Mouse (Mus musculus): ENCODE results near the gene Xrcc5. TPM values are rescaled to one million over a fixed set of nuclear protein-coding genes. Genes with fewer than 3 reads are reported as not detected.

Xrcc5 gene
- polyA plus RNA-seq, 2 experiments from 2014 or later: 24.6 to 26.7 TPM

Other genes with a start within 250 kb of the Xrcc5 start
- under 1 TPM in 1 of 2 experiments, not detected in 1; 0.13 TPM for gene Mreg, start 95.1 kb upstream of the Xrcc5 start, polyA plus RNA-seq (2017; shearing (Covaris generic))
- gene Pecr, start 23.1 kb upstream of the Xrcc5 start, polyA plus RNA-seq (2017; shearing (Covaris generic)): 1 to 10 TPM; 3.8 to 4.1 TPM
- gene Tmem169, start 23.1 kb upstream of the Xrcc5 start, polyA plus RNA-seq (2017; shearing (Covaris generic)): under 1 TPM in 1 of 2 experiments, not detected in 1; 0.17 TPM
- gene March4, start 229.5 kb downstream of the Xrcc5 start, polyA plus RNA-seq (2017; shearing (Covaris generic)): not detected